Mouse (Mus musculus) v-Abl transformed pro-B cells (cell line): ENCODE results near the gene Capn11.

ENCODE experiments used
- in situ Hi-C, 2 experiments: fragments of 400-800 bp; cut with MboI; formaldehyde crosslinking; loops; one replicate each; pipeline ENCODE4 v1.15.1; 2025; ENCODE audit not compliant: unreplicated experiment in 2 of 2

Gene Capn11

GRCm38 (mm10) chr17:45601325-45601724 lies 57.8 kb downstream of the Capn11 start:
- in situ Hi-C loops = no loop called here

- in situ Hi-C loops = no loop called here
These were observed 58.9 kb downstream of the Capn11 start for GRCm38 (mm10) chr17:45600267-45600666.

- in situ Hi-C loops = no loop called here
These were observed 59.5 kb downstream of the Capn11 start, which contains the start of gene Slc29a1 for GRCm38 (mm10) chr17:45599446-45600242. Gene Slc29a1, minus strand, starts transcription at chr17:45599606.

- in situ Hi-C loops = no loop called here
These were observed 60.2 kb downstream of the Capn11 start for GRCm38 (mm10) chr17:45598891-45599290.

GRCm38 (mm10) chr17:45598376-45598775 lies 60.7 kb downstream of the Capn11 start:
- in situ Hi-C loops = no loop called here

GRCm38 (mm10) chr17:45597787-45598186 lies 61.3 kb downstream of the Capn11 start:
- in situ Hi-C loops = no loop called here

GRCm38 (mm10) chr17:45596631-45597396 lies 62.3 kb downstream of the Capn11 start:
- in situ Hi-C loops = no loop called here

GRCm38 (mm10) chr17:45595736-45596390 lies 63.3 kb downstream of the Capn11 start:
- in situ Hi-C loops = no loop called here

- in situ Hi-C loops = loop anchor here in 1 of 2 experiments (5.0 kb wide), 1 partner anchor 32 kb away; no protein-coding TSS in a partner anchor
These were observed 64.0 kb downstream of the Capn11 start for GRCm38 (mm10) chr17:45594881-45595735.

GRCm38 (mm10) chr17:45594195-45594594 lies 64.9 kb downstream of the Capn11 start:
- in situ Hi-C loops = loop anchor here in 1 of 2 experiments (5.0 kb wide), 1 partner anchor 33 kb away; no protein-coding TSS in a partner anchor

GRCm38 (mm10) chr17:45593479-45593878 lies 65.6 kb downstream of the Capn11 start:
- in situ Hi-C loops = loop anchor here in 1 of 2 experiments (5.0 kb wide), 1 partner anchor 34 kb away; no protein-coding TSS in a partner anchor

- in situ Hi-C loops = loop anchor here in 1 of 2 experiments (5.0 kb wide), 1 partner anchor 34 kb away; no protein-coding TSS in a partner anchor
These were observed 66.3 kb downstream of the Capn11 start for GRCm38 (mm10) chr17:45592606-45593431.

- in situ Hi-C loops = loop anchor here in 1 of 2 experiments (5.0 kb wide), 1 partner anchor 35 kb away; no protein-coding TSS in a partner anchor
These were observed 67.2 kb downstream of the Capn11 start for GRCm38 (mm10) chr17:45591701-45592605.

- in situ Hi-C loops = loop anchor here in 1 of 2 experiments (5.0 kb wide), 1 partner anchor 37 kb away; no protein-coding TSS in a partner anchor
These were observed 68.7 kb downstream of the Capn11 start for GRCm38 (mm10) chr17:45590410-45590809.

- in situ Hi-C loops = loop anchor here (5.0 kb wide), 2 partner anchors 37 to 127 kb away; no protein-coding TSS in a partner anchor
These were observed 69.3 kb downstream of the Capn11 start for GRCm38 (mm10) chr17:45589844-45590243.

GRCm38 (mm10) chr17:45589236-45589635 lies 69.9 kb downstream of the Capn11 start:
- in situ Hi-C loops = loop anchor here in 1 of 2 experiments (5.0 kb wide), 2 partner anchors 38 to 128 kb away; no protein-coding TSS in a partner anchor

GRCm38 (mm10) chr17:45588370-45588769 lies 70.8 kb downstream of the Capn11 start:
- in situ Hi-C loops = loop anchor here in 1 of 2 experiments (5.0 kb wide), 2 partner anchors 39 to 129 kb away; no protein-coding TSS in a partner anchor
